Mouse (Mus musculus) heart, embryonic 14.5 days (tissue): ENCODE measurements at regions not wholly inside any gene's neighbourhood (a gene's known extent, or its start where the extent isn't known, plus 50 kb on each side); places are given as distances from the start of the nearest gene placed in this dataset.

Experiments
- ATAC-seq: fragments of 200-750 bp; cut with Nextera tagmentation; 2 replicates; pipeline ENCODE4 v1.8.0; 2017; ENCODE audit warnings: low read depth, moderate TSS enrichment; ENCODE audit not compliant: insufficient number of reproducible peaks, insufficient read depth, low FRiP score
- H3K27ac ChIP-seq, 2 experiments: fragments of 200-500 bp in 1 of 2; fragments of 300-500 bp in 1 of 2; sonication (generic) in 1 of 2; replicated peaks in 1 of 2; 2 replicates each; pipeline ENCODE4 v1.5.1; 2012 to 2014; ENCODE audit warnings: low read depth in 2 of 2, low read length in 2 of 2, control low read depth in 1 of 2, mild to moderate bottlenecking in 1 of 2, mixed read lengths in 1 of 2; ENCODE audit not compliant: control insufficient read depth in 1 of 2, insufficient read depth in 1 of 2
- H3K27me3 ChIP-seq: fragments of 300-500 bp; sonication (generic); 2 replicates; pipeline ENCODE4 v1.6.1; 2014; ENCODE audit warnings: mild to moderate bottlenecking, low read length, control low read depth; ENCODE audit not compliant: control insufficient read depth, insufficient read depth
- H3K36me3 ChIP-seq: fragments of 300-500 bp; sonication (generic); 2 replicates; pipeline ENCODE4 v1.6.1; 2014; ENCODE audit warnings: mild to moderate bottlenecking, control low read depth, low read length, mixed read lengths; ENCODE audit not compliant: control insufficient read depth, insufficient read depth
- H3K4me1 ChIP-seq, 2 experiments: fragments of 200-500 bp in 1 of 2; fragments of 300-500 bp in 1 of 2; sonication (generic) in 1 of 2; 2 replicates each; pipeline ENCODE4 v1.6.1; 2012 to 2014; ENCODE audit warnings: low read length in 2 of 2, control low read depth in 1 of 2, mixed read lengths in 1 of 2; ENCODE audit not compliant: control insufficient read depth in 2 of 2, insufficient read depth in 2 of 2
- H3K4me2 ChIP-seq: fragments of 300-500 bp; sonication (generic); 2 replicates; pipeline ENCODE4 v1.6.1; 2014; ENCODE audit warnings: mild to moderate bottlenecking, low read length
- H3K4me3 ChIP-seq, 2 experiments: fragments of 200-500 bp in 1 of 2; fragments of 300-500 bp in 1 of 2; sonication (generic) in 1 of 2; 2 replicates each; pipeline ENCODE4 v1.5.1; 2012 to 2014; ENCODE audit warnings: low read length in 2 of 2, mild to moderate bottlenecking in 2 of 2, control low read depth in 1 of 2, low read depth in 1 of 2, moderate library complexity in 1 of 2; ENCODE audit not compliant: control insufficient read depth in 1 of 2, insufficient read depth in 1 of 2
- H3K9ac ChIP-seq: fragments of 300-500 bp; sonication (generic); 2 replicates; pipeline ENCODE4 v1.6.1; 2014; ENCODE audit warnings: mild to moderate bottlenecking, low read length
- H3K9me3 ChIP-seq: fragments of 300-500 bp; sonication (generic); 2 replicates; pipeline ENCODE4 v1.6.1; 2016; ENCODE audit warnings: low read length, control low read depth; ENCODE audit not compliant: control insufficient read depth
- WGBS: fragments of 180-500 bp; shearing (Covaris S2); extraction: QIAGEN DNeasy Blood & Tissue Kit; methylation state at CpG from one replicate; pipeline ENCODE4 v1.1.7; 2014; 5-methylcytosine and 5-hydroxymethylcytosine counted together

DNA sequence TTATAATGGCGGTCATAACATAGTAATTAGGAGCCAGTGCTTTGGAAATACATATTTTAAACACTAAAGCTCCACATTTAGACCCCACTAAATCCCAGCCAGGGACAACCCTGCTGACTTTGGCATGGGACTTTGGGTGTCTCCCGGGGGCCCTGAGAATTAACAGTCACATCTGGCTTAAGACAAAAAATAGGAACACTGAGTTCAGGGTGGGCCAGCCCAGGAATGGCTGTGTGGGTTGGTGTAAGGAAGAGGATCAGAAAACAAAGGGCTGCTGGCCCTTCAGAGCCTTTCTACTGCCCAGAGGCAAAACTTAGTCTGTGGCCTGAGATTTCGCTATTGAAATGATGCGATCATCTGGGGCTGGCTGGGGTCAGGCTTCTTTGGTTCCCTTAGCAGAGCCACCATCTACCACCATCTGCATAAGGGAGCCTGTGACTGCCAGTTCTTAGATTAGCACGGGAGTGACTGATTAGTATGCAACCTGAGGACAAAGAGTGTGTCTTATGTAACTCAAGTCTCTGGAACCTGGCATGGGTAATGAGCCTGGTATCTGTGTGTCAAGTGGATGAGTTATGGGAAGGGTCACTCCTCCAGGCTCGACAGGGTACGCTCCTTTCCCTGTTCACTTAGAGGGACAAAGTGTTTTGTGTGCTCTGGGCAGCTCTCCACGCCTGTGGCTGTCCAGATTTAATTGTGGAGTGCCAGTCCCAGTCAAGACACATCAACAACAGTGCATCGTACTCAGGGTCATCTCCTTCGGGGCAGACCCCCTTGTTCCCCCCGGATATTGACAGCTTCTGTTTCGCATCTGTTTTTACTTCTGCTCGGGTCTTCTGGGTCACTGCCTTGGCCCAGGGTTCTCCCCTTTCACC, 199.0 kb downstream of the Ets1 start:
- no peak overlapping the region for H3K9ac ChIP-seq
- peak; percentile 17; the same call in 1 of the 2 replicates for ATAC-seq
- no peaks in the 10 kb centered on the region for H3K9me3 ChIP-seq
- H3K36me3 ChIP-seq: no peaks in the 10 kb centered on the region
- WGBS: 43% methylated on average over 13 of the region's 13 CpGs
- no peak overlapping the region for H3K4me3 ChIP-seq
- H3K27ac ChIP-seq: no peak overlapping the region
- H3K4me2 ChIP-seq: peak overlapping the region; percentile 35
- no peaks in the 10 kb centered on the region for H3K27me3 ChIP-seq
- peaks cover 12 to 28% of the 10 kb centered on the region in 2 experiments for H3K4me1 ChIP-seq

DNA sequence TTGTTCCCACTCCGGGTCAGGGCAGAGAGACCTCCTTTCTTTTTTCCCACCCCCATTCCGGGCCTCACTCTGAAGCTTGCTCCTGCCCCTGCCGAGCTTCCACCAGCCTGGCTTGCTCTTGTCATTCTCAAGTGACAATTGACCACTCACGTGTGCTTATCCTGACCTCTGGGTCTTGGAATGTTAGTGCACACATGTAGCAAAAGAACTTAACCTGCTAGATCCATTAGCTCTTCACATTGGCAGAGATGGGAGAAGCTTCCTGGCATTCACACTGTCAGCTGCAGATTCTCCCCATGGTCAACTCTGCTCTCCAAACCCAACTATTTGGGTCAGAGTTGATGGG, 199.6 kb downstream of the Ets1 start:
- no peaks in the 10 kb centered on the region for H3K27me3 ChIP-seq
- H3K36me3 ChIP-seq: no peaks in the 10 kb centered on the region
- WGBS: 12% methylated on average over 4 of the region's 4 CpGs
- H3K4me2 ChIP-seq: peak overlapping the region; percentile 35
- peaks cover 12 to 22% of the 10 kb centered on the region in 2 experiments for H3K4me1 ChIP-seq
- H3K27ac ChIP-seq: no peak overlapping the region
- no peaks in the 10 kb centered on the region for H3K9me3 ChIP-seq
- no peak; the same call in 1 of the 2 replicates for ATAC-seq
- no peak overlapping the region for H3K9ac ChIP-seq
- no peak overlapping the region for H3K4me3 ChIP-seq

DNA sequence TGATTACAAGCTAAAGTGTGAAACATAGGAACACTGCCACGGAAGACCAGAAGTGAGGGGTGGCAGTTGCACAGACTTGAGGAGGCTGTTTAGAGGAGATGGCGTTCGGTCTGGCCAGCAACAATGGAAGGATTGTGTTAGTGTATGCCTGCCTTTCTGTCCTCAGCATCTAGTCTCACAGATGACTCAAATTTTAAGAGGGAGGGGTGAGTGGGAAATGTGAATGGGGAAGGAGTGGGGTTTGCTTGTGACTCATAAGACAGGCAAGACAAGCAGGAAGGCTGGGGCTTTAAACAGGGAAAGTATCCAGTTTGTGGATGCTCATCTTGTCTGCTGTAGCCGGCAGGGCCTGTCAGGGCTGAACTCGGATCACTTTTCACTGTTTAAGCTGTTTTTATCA, 200.3 kb downstream of the Ets1 start:
- no peak overlapping the region for H3K4me3 ChIP-seq
- H3K4me2 ChIP-seq: no peak overlapping the region
- H3K4me1 ChIP-seq: peaks cover 12 to 22% of the 10 kb centered on the region in 2 experiments
- ATAC-seq: no peak
- no peaks in the 10 kb centered on the region for H3K9me3 ChIP-seq
- no peaks in the 10 kb centered on the region for H3K27me3 ChIP-seq
- 62% methylated on average over 5 of the region's 5 CpGs for WGBS
- 0 out of 4 replicates have a peak overlapping the region, but pooled peaks of 1 of the 2 experiments have one; percentile 14 for H3K27ac ChIP-seq
- no peaks in the 10 kb centered on the region for H3K36me3 ChIP-seq
- no peak overlapping the region for H3K9ac ChIP-seq

DNA sequence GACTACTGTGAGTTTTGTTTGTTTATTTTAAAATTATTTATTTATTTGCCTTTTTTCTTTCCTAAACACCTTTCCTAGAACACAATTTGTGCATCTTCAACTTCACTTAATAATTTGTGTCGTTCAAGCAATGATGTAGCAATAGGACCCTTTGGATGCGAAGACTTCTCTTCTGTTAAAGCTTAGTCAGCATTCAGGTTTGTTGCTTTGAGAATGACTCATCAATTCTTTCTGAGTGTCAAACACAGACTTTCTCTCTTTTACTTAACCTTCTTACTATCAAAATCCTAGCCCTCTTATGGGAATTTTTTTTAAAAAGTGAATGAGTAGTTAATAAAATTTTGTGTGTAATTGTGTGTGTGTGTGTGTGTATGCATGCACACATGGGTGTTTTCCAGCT, 211.3 kb downstream of the Ets1 start:
- Histone ChIP-seq H3K9me3 (no peaks in the 10 kb centered on the region), H3K4me2 (no peak overlapping the region), H3K36me3 (no peaks in the 10 kb centered on the region), H3K4me3 (no peak overlapping the region), H3K27me3 (no peaks in the 10 kb centered on the region), H3K4me1 (no peaks in the 10 kb centered on the region), H3K27ac (no peak overlapping the region), H3K9ac (no peak overlapping the region)
- 82% methylated on average over 2 of the region's 2 CpGs for WGBS
- ATAC-seq: no peak

DNA sequence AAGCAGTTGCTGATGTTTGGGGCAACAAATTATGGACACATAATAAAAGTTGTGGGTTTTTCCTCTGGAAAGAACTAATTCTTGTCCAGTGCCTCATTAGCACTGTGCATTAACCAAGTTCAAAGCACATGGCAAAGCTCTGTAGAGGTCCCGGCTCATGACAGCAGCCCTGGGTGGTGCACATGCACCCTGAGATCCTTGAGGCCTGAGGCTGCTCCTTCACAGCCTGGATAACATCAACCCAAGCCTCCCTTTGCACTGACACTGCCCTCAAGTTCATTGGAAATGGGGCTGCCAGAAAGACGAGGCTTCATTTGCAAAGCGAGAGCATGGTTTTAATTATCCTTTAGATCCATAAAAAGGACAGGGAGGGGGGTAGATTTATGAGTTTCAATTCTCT, 216.3 kb downstream of the Ets1 start:
- no peaks in the 10 kb centered on the region for H3K36me3 ChIP-seq
- H3K9me3 ChIP-seq: no peaks in the 10 kb centered on the region
- H3K4me1 ChIP-seq: no peaks in the 10 kb centered on the region
- H3K4me3 ChIP-seq: no peak overlapping the region
- no peaks in the 10 kb centered on the region for H3K27me3 ChIP-seq
- ATAC-seq: no peak
- H3K9ac ChIP-seq: no peak overlapping the region
- H3K27ac ChIP-seq: no peak overlapping the region
- 72% methylated on average over 3 of the region's 3 CpGs for WGBS
- no peak overlapping the region for H3K4me2 ChIP-seq

DNA sequence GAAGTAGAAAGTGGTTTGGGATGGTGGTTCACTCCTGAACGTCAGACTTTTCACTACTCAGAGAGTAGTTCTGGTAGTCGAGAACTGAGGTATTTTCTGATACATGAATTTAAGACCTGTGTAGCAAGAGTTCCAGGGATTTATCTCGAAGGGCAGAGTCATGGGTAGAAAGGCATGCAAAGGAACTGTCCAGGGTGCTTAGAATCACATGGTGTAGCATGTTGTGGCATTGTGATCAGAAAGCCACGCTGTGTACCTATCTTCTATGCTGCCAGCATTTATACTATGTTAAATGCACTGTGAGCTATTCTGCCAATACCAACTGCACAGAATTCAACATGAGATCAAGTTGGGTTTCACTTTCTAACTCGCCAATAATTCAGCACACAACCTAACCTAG, 227.3 kb downstream of the Ets1 start:
- WGBS: 60% methylated on average over 5 of the region's 5 CpGs
- no peak for ATAC-seq

DNA sequence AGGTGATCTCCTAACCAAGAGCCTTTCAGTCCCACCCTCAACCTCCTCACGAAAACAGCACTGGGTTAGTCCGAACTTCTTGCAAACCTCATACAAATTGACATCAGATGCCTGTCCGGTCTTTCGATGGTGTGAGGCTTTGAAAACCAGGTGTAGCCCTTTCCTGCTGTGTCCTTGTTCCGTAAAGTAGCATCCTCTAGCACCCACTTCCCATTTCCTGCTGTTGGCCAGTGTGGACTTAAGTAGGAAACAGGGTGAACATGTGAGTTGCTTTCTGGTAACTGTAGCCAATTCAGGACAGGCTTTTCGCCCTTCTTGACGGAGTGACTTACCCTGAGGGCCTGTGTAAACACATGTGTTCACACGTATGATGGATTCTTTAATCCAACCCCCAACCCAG, 232.9 kb downstream of the Ets1 start:
- Histone ChIP-seq H3K27ac (no peak overlapping the region), H3K4me2 (no peak overlapping the region), H3K27me3 (no peaks in the 10 kb centered on the region), H3K36me3 (no peaks in the 10 kb centered on the region), H3K4me1 (peaks cover 0 to 2% of the 10 kb centered on the region in 2 experiments; a peak in 1 of 4 replicates), H3K4me3 (no peak overlapping the region), H3K9ac (no peak overlapping the region), H3K9me3 (no peaks in the 10 kb centered on the region)
- ATAC-seq: no peak
- 83% methylated on average over 8 of the region's 8 CpGs for WGBS

More for the DNA sequence above, 227.3 kb downstream of the Ets1 start:
- Histone ChIP-seq H3K4me3 (no peak overlapping the region), H3K27me3 (no peaks in the 10 kb centered on the region), H3K36me3 (no peaks in the 10 kb centered on the region), H3K4me2 (no peak overlapping the region), H3K9ac (no peak overlapping the region), H3K4me1 (no peaks in the 10 kb centered on the region), H3K27ac (no peak overlapping the region), H3K9me3 (no peaks in the 10 kb centered on the region)
